Mouse (Mus musculus): ENCODE data around the gene Ing2. TPM values are rescaled to one million over a fixed set of nuclear protein-coding genes. Genes with fewer than 3 reads are reported as not detected.
A peak's percentile ranks its signal among the peaks of the same experiment; 100 is the strongest.

Ing2 gene
- polyA plus RNA-seq, 1 experiment from 2014 or later, result 7.4 TPM

- H3K36me3 ChIP-seq, result no peaks in the 10 kb centered on the region
- no peaks in the 10 kb centered on the region for H3K4me1 ChIP-seq
- 51% methylated on average over 4 of the region's 4 CpGs for WGBS
- peaks cover 12% of the 10 kb centered on the region; the same call in 1 of the 2 replicates for H3K9me3 ChIP-seq
- H3K27ac ChIP-seq (replicated peaks), result no peak overlapping the region
- no peak overlapping the region for H3K4me3 ChIP-seq
- no peak overlapping the region for H3K4me2 ChIP-seq
- no peaks in the 10 kb centered on the region for H3K27me3 ChIP-seq (replicated peaks)
- no peak for ATAC-seq (ENCODE audit: extremely low read depth, insufficient number of reproducible peaks, low FRiP score, low TSS enrichment)
- H3K9ac ChIP-seq, result no peak overlapping the region
Observed at GRCm38 (mm10) chr8:47650853-47651252, 24.5 kb downstream of the Ing2 start.

GRCm38 (mm10) chr8:47649551-47649950 lies 25.8 kb downstream of the Ing2 start:
- no peak for ATAC-seq (ENCODE audit: extremely low read depth, insufficient number of reproducible peaks, low FRiP score, low TSS enrichment)
- Histone ChIP-seq H3K9me3 (peaks cover 15% of the 10 kb centered on the region; the same call in 1 of the 2 replicates), H3K4me1 (no peaks in the 10 kb centered on the region), H3K9ac (no peak overlapping the region), H3K36me3 (no peaks in the 10 kb centered on the region), H3K27me3 (replicated peaks) (no peaks in the 10 kb centered on the region), H3K4me2 (no peak overlapping the region), H3K27ac (replicated peaks) (no peak overlapping the region), H3K4me3 (no peak overlapping the region)
- WGBS, result 79% methylated on average over 9 of the region's 9 CpGs

- H3K27ac ChIP-seq (replicated peaks), result no peak overlapping the region
- H3K9me3 ChIP-seq, result peaks cover 28% of the 10 kb centered on the region; the same call in 1 of the 2 replicates
- no peaks in the 10 kb centered on the region for H3K27me3 ChIP-seq (replicated peaks)
- no peak overlapping the region for H3K4me2 ChIP-seq
- ATAC-seq (ENCODE audit: extremely low read depth, insufficient number of reproducible peaks, low FRiP score, low TSS enrichment), result no peak
- WGBS, result 83% methylated on average over 9 of the region's 9 CpGs
- H3K36me3 ChIP-seq, result no peaks in the 10 kb centered on the region
- no peaks in the 10 kb centered on the region for H3K4me1 ChIP-seq
- H3K9ac ChIP-seq, result no peak overlapping the region
- H3K4me3 ChIP-seq, result no peak overlapping the region
Observed at GRCm38 (mm10) chr8:47642514-47643064, 32.8 kb downstream of the Ing2 start.

GRCm38 (mm10) chr8:47637152-47637551 lies 38.2 kb downstream of the Ing2 start:
- WGBS, result 44% methylated on average over 4 of the region's 4 CpGs

GRCm38 (mm10) chr8:47636032-47636431 lies 39.3 kb downstream of the Ing2 start:
- Histone ChIP-seq H3K4me1 (no peaks in the 10 kb centered on the region), H3K27ac (replicated peaks) (no peak overlapping the region), H3K36me3 (no peaks in the 10 kb centered on the region), H3K27me3 (replicated peaks) (no peaks in the 10 kb centered on the region), H3K4me3 (no peak overlapping the region), H3K9me3 (0 out of 2 replicates have a peak, but pooled peaks cover 17% of the 10 kb centered on the region), H3K4me2 (no peak overlapping the region), H3K9ac (no peak overlapping the region)
- no peak for ATAC-seq (ENCODE audit: extremely low read depth, insufficient number of reproducible peaks, low FRiP score, low TSS enrichment)
- WGBS, result 75% methylated on average over 3 of the region's 3 CpGs

More at GRCm38 (mm10) chr8:47637152-47637551, 38.2 kb downstream of the Ing2 start:
- no peak for ATAC-seq (ENCODE audit: extremely low read depth, insufficient number of reproducible peaks, low FRiP score, low TSS enrichment)
- no peak overlapping the region for H3K4me3 ChIP-seq
- no peaks in the 10 kb centered on the region for H3K27me3 ChIP-seq (replicated peaks)
- H3K4me1 ChIP-seq, result no peaks in the 10 kb centered on the region
- H3K27ac ChIP-seq (replicated peaks), result no peak overlapping the region
- H3K9me3 ChIP-seq, result 0 out of 2 replicates have a peak, but pooled peaks cover 14% of the 10 kb centered on the region
- no peaks in the 10 kb centered on the region for H3K36me3 ChIP-seq
- no peak overlapping the region for H3K4me2 ChIP-seq
- no peak overlapping the region for H3K9ac ChIP-seq

GRCm38 (mm10) chr8:47634791-47635341 lies 40.5 kb downstream of the Ing2 start:
- 35% methylated on average over 10 of the region's 10 CpGs for WGBS
- Histone ChIP-seq H3K27me3 (replicated peaks) (no peaks in the 10 kb centered on the region), H3K4me3 (0 out of 2 replicates have a peak overlapping the region, but pooled peaks have one; percentile 3), H3K9ac (peak overlapping the region; percentile 38; the same call in 1 of the 2 replicates), H3K4me2 (peak overlapping the region; percentile 43), H3K27ac (replicated peaks) (no peak overlapping the region), H3K4me1 (no peaks in the 10 kb centered on the region), H3K36me3 (no peaks in the 10 kb centered on the region), H3K9me3 (0 out of 2 replicates have a peak, but pooled peaks cover 24% of the 10 kb centered on the region)
- ATAC-seq (ENCODE audit: extremely low read depth, insufficient number of reproducible peaks, low FRiP score, low TSS enrichment), result no peak

- H3K4me2 ChIP-seq, result no peak overlapping the region
- H3K36me3 ChIP-seq, result no peaks in the 10 kb centered on the region
- peaks cover 18% of the 10 kb centered on the region for H3K9me3 ChIP-seq
- ATAC-seq (ENCODE audit: extremely low read depth, insufficient number of reproducible peaks, low FRiP score, low TSS enrichment), result no peak
- no peaks in the 10 kb centered on the region for H3K4me1 ChIP-seq
- 86% methylated on average over 1 of the region's 1 CpGs for WGBS
- no peaks in the 10 kb centered on the region for H3K27me3 ChIP-seq (replicated peaks)
- no peak overlapping the region for H3K27ac ChIP-seq (replicated peaks)
- H3K9ac ChIP-seq, result no peak overlapping the region
- H3K4me3 ChIP-seq, result no peak overlapping the region
Observed at GRCm38 (mm10) chr8:47621144-47621543, 54.2 kb downstream of the Ing2 start.

Other genes with a start within 250 kb of the Ing2 start
- 7.2 and 8.9 TPM in 2 replicates for gene Stox2, start 229.2 kb downstream of the Ing2 start, polyA plus RNA-seq (2015; fragmentation: Nextera tagmentation; extraction: Ambion mirVana)
- 18.1 and 19.1 TPM in 2 replicates for gene Trappc11, start 142.1 kb downstream of the Ing2 start, polyA plus RNA-seq (2015; fragmentation: Nextera tagmentation; extraction: Ambion mirVana)
- gene Rwdd4a, start 141.9 kb downstream of the Ing2 start, polyA plus RNA-seq (2015; fragmentation: Nextera tagmentation; extraction: Ambion mirVana), result 28.0 and 39.7 TPM in 2 replicates
- gene Cdkn2aip, start 38.4 kb upstream of the Ing2 start, polyA plus RNA-seq (2015; fragmentation: Nextera tagmentation; extraction: Ambion mirVana), result 15.9 and 16.9 TPM in 2 replicates
- gene Cldn24, start 146.6 kb upstream of the Ing2 start, polyA plus RNA-seq (2015; fragmentation: Nextera tagmentation; extraction: Ambion mirVana), result not detected in 2 replicates
- not detected in 2 replicates for gene Cldn22, start 148.9 kb upstream of the Ing2 start, polyA plus RNA-seq (2015; fragmentation: Nextera tagmentation; extraction: Ambion mirVana)